Mouse (Mus musculus) hindbrain, embryonic 15.5 days (tissue): Measurements from ENCODE around the gene Insrr. TPM values are rescaled to one million over a fixed set of nuclear protein-coding genes. Genes with fewer than 3 reads are reported as not detected.
"Not testable (repeated sequence)": the region's sequence is repeated elsewhere in the genome, so short reads cannot be mapped to it uniquely, and the experiment has no call there.

Experiments
- ATAC-seq: fragments of 200-750 bp; cut with Nextera tagmentation; 2 replicates; pipeline ENCODE4 v1.8.0; 2017; ENCODE audit warnings: low read depth, moderate number of reproducible peaks, moderate TSS enrichment; ENCODE audit not compliant: low FRiP score
- H3K27ac ChIP-seq: fragments of 300-500 bp; sonication (generic); replicated peaks from 2 replicates; pipeline ENCODE4 v1.5.1; 2015; ENCODE audit warnings: mild to moderate bottlenecking, inconsistent platforms
- H3K27me3 ChIP-seq: fragments of 300-500 bp; sonication (generic); 2 replicates; pipeline ENCODE4 v1.6.1; 2015; ENCODE audit warnings: control low read depth, inconsistent platforms
- H3K36me3 ChIP-seq: fragments of 300-500 bp; sonication (generic); 2 replicates; pipeline ENCODE4 v1.6.1; 2015; ENCODE audit warnings: control low read depth, inconsistent platforms
- H3K4me1 ChIP-seq: fragments of 300-500 bp; sonication (generic); replicated peaks from 2 replicates; pipeline ENCODE4 v1.6.1; 2015; ENCODE audit warnings: control low read depth, inconsistent platforms
- H3K4me2 ChIP-seq: fragments of 300-500 bp; sonication (generic); 2 replicates; pipeline ENCODE4 v1.6.1; 2015; ENCODE audit warnings: moderate library complexity, mild to moderate bottlenecking, inconsistent platforms
- H3K4me3 ChIP-seq: fragments of 300-500 bp; sonication (generic); 2 replicates; pipeline ENCODE4 v1.5.1; 2015; ENCODE audit warnings: mild to moderate bottlenecking, inconsistent platforms
- H3K9ac ChIP-seq: fragments of 300-500 bp; sonication (generic); 2 replicates; pipeline ENCODE4 v1.6.1; 2015; ENCODE audit warnings: inconsistent platforms
- H3K9me3 ChIP-seq: fragments of 300-500 bp; sonication (generic); 2 replicates; pipeline ENCODE4 v1.6.1; 2016; ENCODE audit warnings: control low read depth, inconsistent platforms
- WGBS: fragments of 180-500 bp; shearing (Covaris S2); methylation state at CpG from one replicate; pipeline ENCODE4 v1.1.7; 2015; 5-methylcytosine and 5-hydroxymethylcytosine counted together
- polyA plus RNA-seq: library from polyadenylated mRNA; unstranded; fragments of >200 nt; fragmentation: Nextera tagmentation; extraction: Ambion mirVana; gene quantifications from 2 replicates; pipeline ENCODE4 v1.2.1, GENCODE M21; 2015

Insrr gene
- polyA plus RNA-seq, 1 experiment from 2014 or later, result 0.67 TPM

DNA sequence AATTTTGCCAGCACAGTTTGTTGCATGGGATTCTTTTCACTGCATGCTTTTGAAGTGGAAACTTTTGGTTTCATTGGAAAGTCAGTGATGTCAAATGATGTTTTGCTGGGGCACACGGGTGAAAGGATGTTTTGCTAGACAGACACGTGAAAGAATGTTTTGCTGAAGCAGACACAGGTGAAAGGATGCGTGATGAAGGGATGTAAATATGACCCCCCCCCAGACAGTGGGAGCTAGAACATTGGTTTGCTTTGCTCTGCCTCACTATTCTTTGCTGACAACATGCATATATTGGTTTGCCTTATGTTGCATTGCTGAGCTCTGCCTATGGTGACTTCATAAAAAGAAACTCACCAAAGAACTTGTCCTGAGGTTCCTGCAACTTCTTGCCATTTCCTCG lies 48.2 kb downstream of the Insrr start:
- H3K27me3 ChIP-seq, result no peaks in the 10 kb centered on the region

GRCm38 (mm10) chr3:87846186-87846585 lies 49.4 kb downstream of the Insrr start:
- WGBS, result 64% methylated on average over 4 of the region's 4 CpGs
- H3K4me3 ChIP-seq, result no peak overlapping the region
- H3K27me3 ChIP-seq, result no peaks in the 10 kb centered on the region
- no peak overlapping the region for H3K4me2 ChIP-seq
- H3K9ac ChIP-seq, result no peak overlapping the region
- no peaks in the 10 kb centered on the region for H3K9me3 ChIP-seq
- no peak overlapping the region for H3K27ac ChIP-seq
- no peaks in the 10 kb centered on the region for H3K36me3 ChIP-seq
- no peak for ATAC-seq
- no peaks in the 10 kb centered on the region for H3K4me1 ChIP-seq

More for the DNA sequence above, 48.2 kb downstream of the Insrr start:
- Histone ChIP-seq H3K4me2 (no peak overlapping the region), H3K36me3 (no peaks in the 10 kb centered on the region), H3K4me1 (no peaks in the 10 kb centered on the region), H3K9me3 (no peaks in the 10 kb centered on the region), H3K9ac (no peak overlapping the region), H3K4me3 (no peak overlapping the region), H3K27ac (no peak overlapping the region)
- 86% methylated on average over 4 of the region's 4 CpGs for WGBS
- ATAC-seq, result no peak

DNA sequence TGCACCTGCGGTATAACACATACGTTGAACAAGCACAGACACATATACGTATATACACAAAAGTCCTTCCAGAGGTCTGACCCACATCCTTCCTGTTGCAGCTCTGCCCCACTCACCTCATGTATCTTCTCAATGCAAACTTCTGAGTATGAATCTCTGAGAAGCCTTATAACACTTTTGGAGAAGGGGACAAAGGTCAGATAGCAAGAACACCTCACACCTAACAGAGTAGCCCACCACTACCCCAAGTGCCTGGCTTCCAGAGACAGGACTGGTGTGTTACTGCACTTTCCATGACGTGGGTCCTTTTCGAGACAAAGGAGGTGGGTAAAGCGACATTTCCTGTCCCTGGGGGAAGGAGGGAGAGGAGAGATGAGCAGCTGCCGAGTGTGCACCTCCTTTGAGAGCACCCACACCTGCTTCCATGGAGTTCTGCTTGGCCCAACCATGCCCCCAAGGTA lies 49.9 kb downstream of the Insrr start, which contains the start of gene Sh2d2a:
Gene Sh2d2a (plus strand): TSS at position 106 of the 461 bp plus-strand sequence.
- no peak within 1 kb of the TSS for H3K4me3 ChIP-seq
- no peak within 1 kb of the TSS for H3K4me2 ChIP-seq
- H3K9me3 ChIP-seq, result no peaks in the 10 kb centered on the region
- ATAC-seq, result no peak
- no peaks in the 10 kb centered on the region for H3K4me1 ChIP-seq
- no peaks in the 10 kb centered on the region for H3K27me3 ChIP-seq
- no peak within 1 kb of the TSS for H3K9ac ChIP-seq
- no peak within 1 kb of the TSS for H3K27ac ChIP-seq
- 76% methylated on average over 7 of the region's 7 CpGs for WGBS
- H3K36me3 ChIP-seq, result no peaks in the 10 kb centered on the region

DNA sequence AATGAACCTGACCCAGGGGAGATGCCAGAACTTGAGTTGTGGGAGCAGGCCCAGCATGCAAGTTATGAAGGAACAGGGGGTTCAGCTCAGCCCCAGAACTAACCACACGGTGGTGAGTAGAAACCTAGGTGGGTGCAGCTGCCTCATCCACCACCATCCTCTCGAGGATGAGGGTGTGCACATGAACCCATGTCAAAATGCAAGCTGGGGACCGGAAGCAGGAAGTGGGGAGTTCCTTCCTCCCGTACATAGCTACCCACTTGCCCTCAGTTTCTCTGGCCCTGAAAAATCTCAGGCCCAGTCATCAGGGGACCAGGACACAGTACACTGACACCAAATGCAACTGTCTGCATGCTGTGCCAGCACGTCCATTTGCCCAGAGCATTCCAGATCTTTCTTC lies 50.9 kb downstream of the Insrr start:
- Histone ChIP-seq H3K4me1 (no peaks in the 10 kb centered on the region), H3K4me2 (no peak overlapping the region), H3K9ac (no peak overlapping the region), H3K9me3 (no peaks in the 10 kb centered on the region), H3K4me3 (no peak overlapping the region), H3K27ac (no peak overlapping the region), H3K27me3 (no peaks in the 10 kb centered on the region), H3K36me3 (no peaks in the 10 kb centered on the region)
- no peak for ATAC-seq
- 85% methylated on average over 5 of the region's 5 CpGs for WGBS

DNA sequence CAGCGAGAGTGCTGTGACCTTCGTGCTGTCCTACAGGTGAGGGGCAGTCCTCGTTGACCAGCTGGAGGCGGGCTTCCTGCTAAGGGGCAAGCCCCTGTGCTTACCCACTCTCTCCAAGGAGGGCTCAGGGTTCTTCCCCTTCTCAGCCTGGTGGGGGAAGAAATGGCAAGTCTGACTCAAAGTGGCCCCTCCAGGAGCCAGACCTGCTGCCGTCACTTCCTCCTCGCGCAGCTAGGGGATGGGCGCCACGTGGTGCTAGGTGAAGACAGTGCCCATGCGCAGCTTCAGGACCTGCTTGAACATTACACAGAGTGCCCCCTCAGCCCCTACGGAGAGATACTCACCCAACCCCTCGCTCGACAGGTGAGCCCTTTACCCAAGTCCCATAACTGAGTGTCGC lies 52.4 kb downstream of the Insrr start:
- Histone ChIP-seq H3K4me2 (no peak overlapping the region), H3K27me3 (no peaks in the 10 kb centered on the region), H3K4me3 (no peak overlapping the region), H3K36me3 (no peaks in the 10 kb centered on the region), H3K9me3 (no peaks in the 10 kb centered on the region), H3K9ac (no peak overlapping the region), H3K4me1 (peaks cover 5% of the 10 kb centered on the region), H3K27ac (no peak overlapping the region)
- 87% methylated on average over 14 of the region's 14 CpGs for WGBS
- ATAC-seq, result no peak

GRCm38 (mm10) chr3:87854795-87855568 lies 58.2 kb downstream of the Insrr start:
- H3K36me3 ChIP-seq, result peaks cover 29% of the 10 kb centered on the region

DNA sequence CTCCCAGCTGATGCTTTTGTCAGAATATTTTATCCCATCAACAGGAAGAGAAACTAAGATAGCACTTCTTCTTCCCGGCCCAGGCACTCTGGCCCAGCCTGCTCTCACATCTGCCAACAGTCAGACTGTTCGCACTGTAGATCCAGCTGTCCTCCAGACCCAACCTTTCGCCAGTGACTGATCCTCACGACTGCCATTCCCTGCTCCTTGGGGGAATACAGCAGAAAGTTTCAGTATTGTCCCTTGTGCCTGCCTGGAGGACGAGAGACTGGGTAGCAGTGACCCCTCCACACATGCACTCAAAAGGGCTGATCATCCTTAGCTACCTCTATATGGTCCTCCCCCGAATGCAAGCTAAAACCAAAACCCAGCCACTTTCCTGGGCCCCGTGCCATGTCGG lies 59.2 kb downstream of the Insrr start:
- peaks cover 8% of the 10 kb centered on the region for H3K4me1 ChIP-seq
- H3K9ac ChIP-seq, result no peak overlapping the region
- H3K4me2 ChIP-seq, result no peak overlapping the region
- H3K36me3 ChIP-seq, result peaks cover 30% of the 10 kb centered on the region
- 91% methylated on average over 8 of the region's 8 CpGs for WGBS
- no peak overlapping the region for H3K27ac ChIP-seq
- no peak overlapping the region for H3K4me3 ChIP-seq
- no peaks in the 10 kb centered on the region for H3K27me3 ChIP-seq
- no peak for ATAC-seq
- no peaks in the 10 kb centered on the region for H3K9me3 ChIP-seq

More at GRCm38 (mm10) chr3:87854795-87855568, 58.2 kb downstream of the Insrr start:
- Histone ChIP-seq H3K4me3 (no peak overlapping the region), H3K4me1 (peaks cover 8% of the 10 kb centered on the region), H3K27ac (no peak overlapping the region), H3K27me3 (no peaks in the 10 kb centered on the region), H3K4me2 (no peak overlapping the region), H3K9ac (no peak overlapping the region), H3K9me3 (no peaks in the 10 kb centered on the region)
- 63% methylated on average over 7 of the region's 7 CpGs for WGBS
- ATAC-seq, result no peak

- Histone ChIP-seq H3K27ac (no peak overlapping the region), H3K9ac (no peak overlapping the region), H3K4me3 (no peak overlapping the region), H3K4me1 (peaks cover 8% of the 10 kb centered on the region), H3K27me3 (no peaks in the 10 kb centered on the region), H3K4me2 (no peak overlapping the region), H3K9me3 (no peaks in the 10 kb centered on the region), H3K36me3 (peaks cover 43% of the 10 kb centered on the region)
- WGBS, result 92% methylated on average over 8 of the region's 8 CpGs
- no peak for ATAC-seq
Observed at GRCm38 (mm10) chr3:87857666-87858065, 60.9 kb downstream of the Insrr start.

GRCm38 (mm10) chr3:87859813-87860212 lies 63.1 kb downstream of the Insrr start:
- no peak overlapping the region for H3K9ac ChIP-seq
- H3K4me1 ChIP-seq, result 0 out of 2 replicates have a peak, but pooled peaks cover under 1% of the 10 kb centered on the region
- no peak overlapping the region for H3K4me3 ChIP-seq
- H3K27ac ChIP-seq, result no peak overlapping the region
- 0 out of 2 replicates have a peak, but pooled peaks have one; percentile 39 for ATAC-seq
- no peaks in the 10 kb centered on the region for H3K27me3 ChIP-seq
- H3K36me3 ChIP-seq, result peaks cover 56% of the 10 kb centered on the region
- H3K4me2 ChIP-seq, result no peak overlapping the region
- 30% methylated on average over 3 of the region's 3 CpGs for WGBS
- no peaks in the 10 kb centered on the region for H3K9me3 ChIP-seq

GRCm38 (mm10) chr3:87864111-87864510 lies 67.4 kb downstream of the Insrr start:
- H3K27ac ChIP-seq, H3K9me3 ChIP-seq, H3K9ac ChIP-seq, ATAC-seq, H3K4me2 ChIP-seq, H3K4me3 ChIP-seq, H3K4me1 ChIP-seq, H3K27me3 ChIP-seq: not testable (repeated sequence)
- peaks cover 61% of the 10 kb centered on the region for H3K36me3 ChIP-seq
- 94% methylated on average over 4 of the region's 4 CpGs for WGBS
